Mouse (Mus musculus): ENCODE measurements around the gene B430218F22Rik.

DNA sequence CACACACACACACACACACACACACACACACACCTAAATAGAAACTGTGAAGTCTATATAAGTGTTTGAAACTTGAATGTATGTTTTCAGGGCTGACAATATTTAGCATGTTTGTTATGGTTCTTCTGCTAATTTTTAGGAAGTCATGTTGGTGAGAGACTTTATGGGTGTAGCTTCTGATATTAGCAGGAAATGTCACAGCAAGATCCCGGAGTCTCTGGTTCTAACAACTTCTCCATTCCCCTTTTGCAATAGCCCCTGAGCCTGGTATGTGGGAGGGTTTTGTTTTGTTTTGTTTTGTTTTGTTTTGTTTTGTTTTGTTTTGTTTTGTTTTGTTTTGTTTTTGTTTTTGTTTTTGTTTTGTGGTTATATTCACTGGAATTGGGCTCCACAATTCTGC lies 34.0 kb downstream of the B430218F22Rik start:
- TF ChIP-seq CTCF (conservative IDR thresholded peaks at IDR 0.05; ENCODE audit: low read length) (no peak), POU5F1 (IDR thresholded peaks at IDR 0.05; ENCODE audit: borderline replicate concordance, low read length) (no peak)

Data from E14TG2a.4 (cell line).